Comparison of ENCODE assay signal across 8 mouse cellular contexts in genomic region chr11:119053738-119054350, GRCm38 (mm10). TPM values are rescaled to one million over a fixed set of nuclear protein-coding genes. Genes with fewer than 3 reads are reported as not detected.
DNase-seq lines count a peak whose midpoint lies in the region; ATAC-seq lines count a peak whose summit lies in the region.

No protein-coding gene starts in this region.

- no peak for ATAC-seq in CD4-positive, CD25-positive, alpha-beta regulatory T cell, adult 4 months
- ATAC-seq in embryonic facial prominence, embryonic 12.5 days (ENCODE audit: insufficient number of reproducible peaks, insufficient read depth, low FRiP score, low TSS enrichment), result no peak
- 0 out of 2 replicates have a peak, but pooled peaks have one; percentile 4 for ATAC-seq in limb, embryonic 11.5 days (ENCODE audit: insufficient number of reproducible peaks, low FRiP score, low TSS enrichment, low read depth)

- H3K9ac ChIP-seq in embryonic facial prominence, embryonic 12.5 days, result peak overlapping the region; percentile 51
- peak overlapping the region; percentile 43; the same call in 1 of the 2 replicates for H3K9ac ChIP-seq in limb, embryonic 11.5 days (ENCODE audit: low read length)

- H3K27me3 ChIP-seq in embryonic facial prominence, embryonic 12.5 days, result peaks cover 80% of the 10 kb centered on the region
- peaks cover 81% of the 10 kb centered on the region for H3K27me3 ChIP-seq in limb, embryonic 11.5 days (ENCODE audit: control insufficient read depth, insufficient read depth, low read length)

- peak overlapping the region; percentile 78 for H3K4me2 ChIP-seq in embryonic facial prominence, embryonic 12.5 days (replicated peaks)
- peak overlapping the region; percentile 57 for H3K4me2 ChIP-seq in limb, embryonic 11.5 days (ENCODE audit: low read depth, severe bottlenecking)

- no peaks in the 10 kb centered on the region for H3K9me3 ChIP-seq in embryonic facial prominence, embryonic 12.5 days
- H3K9me3 ChIP-seq in limb, embryonic 11.5 days (ENCODE audit: control insufficient read depth, low read length), result no peaks in the 10 kb centered on the region

- DNase-seq in CD4-positive, CD25-positive, alpha-beta regulatory T cell, adult 2 months (ENCODE audit: low read depth, low spot score), result peak; percentile 65
- DNase-seq in left cerebral cortex, postnatal 14 days (ENCODE audit: low spot score in 2 of 2), result peak; percentile 82 to 87
- no peak for DNase-seq in left cerebral cortex, adult 9 months (ENCODE audit: low spot score in 2 of 2)
- peak; percentile 55 for DNase-seq in limb, embryonic 11.5 days (ENCODE audit: low spot score)
- DNase-seq in right cerebral cortex, postnatal 4 days, result peak; percentile 79
- no peak for DNase-seq in adrenal gland, adult 2 months

- H3K4me1 ChIP-seq in embryonic facial prominence, embryonic 12.5 days, result peaks cover 41% of the 10 kb centered on the region
- peaks cover 30% of the 10 kb centered on the region for H3K4me1 ChIP-seq in limb, embryonic 11.5 days (ENCODE audit: control insufficient read depth, insufficient read depth, low read length)

- peak overlapping the region; percentile 35 for H3K4me3 ChIP-seq in embryonic facial prominence, embryonic 12.5 days
- peak overlapping the region; percentile 24 for H3K4me3 ChIP-seq in limb, embryonic 11.5 days (ENCODE audit: low read depth, low read length)

- peak overlapping the region; percentile 38; the same call in 1 of the 2 replicates for H3K27ac ChIP-seq in embryonic facial prominence, embryonic 12.5 days
- no peak overlapping the region for H3K27ac ChIP-seq in limb, embryonic 11.5 days (replicated peaks; ENCODE audit: low read depth, low read length)

- WGBS in embryonic facial prominence, embryonic 12.5 days, result 1% methylated on average over 33 of the region's 35 CpGs
- WGBS in limb, embryonic 11.5 days, result under 1% methylated on average over 33 of the region's 35 CpGs

- no peaks in the 10 kb centered on the region for H3K36me3 ChIP-seq in embryonic facial prominence, embryonic 12.5 days
- H3K36me3 ChIP-seq in limb, embryonic 11.5 days (ENCODE audit: control insufficient read depth, insufficient read depth, low read length), result no peaks in the 10 kb centered on the region

- intact Hi-C loops in left cerebral cortex, postnatal 14 days (cut with DNase I), result loop anchor here (2.0 to 5.0 kb wide), 2 partner anchors 31 to 138 kb away; no protein-coding TSS in a partner anchor

RNA-seq across cellular contexts. Expression of gene Cbx8, which starts 13.1 kb away (rescaled TPM):
- 1 to 10 TPM; 4.0 to 6.7 TPM for polyA plus RNA-seq in CD4-positive, CD25-positive, alpha-beta regulatory T cell, adult 4 months (2017; shearing (Covaris generic))
- total RNA-seq in left cerebral cortex, postnatal 14 days (2021), result 10 to 100 TPM; 12.9 to 15.4 TPM
- polyA plus RNA-seq in embryonic facial prominence, embryonic 12.5 days (2016; fragmentation: Nextera tagmentation; extraction: Ambion mirVana), result 9.4 and 10.8 TPM in 2 replicates
- 12.2 and 13.4 TPM in 2 replicates for polyA plus RNA-seq in limb, embryonic 11.5 days (2014; fragmentation: Nextera tagmentation; extraction: Ambion mirVana)
- 10 to 100 TPM; 16.3 to 22.9 TPM for total RNA-seq in adrenal gland, adult 2 months (2021)
- 11.3 and 12.2 TPM in 2 replicates for polyA plus RNA-seq in adrenal gland, adult 2 months (2012; rRNA removed)

RNA-seq across cellular contexts. Expression of gene Cbx2, which starts 31.1 kb away (rescaled TPM):
- 1 to 10 TPM; 1.4 to 1.5 TPM for polyA plus RNA-seq in CD4-positive, CD25-positive, alpha-beta regulatory T cell, adult 4 months (2017; shearing (Covaris generic))
- 1 to 10 TPM; 2.4 to 3.4 TPM for total RNA-seq in left cerebral cortex, postnatal 14 days (2021)
- 103 and 105 TPM in 2 replicates for polyA plus RNA-seq in embryonic facial prominence, embryonic 12.5 days (2016; fragmentation: Nextera tagmentation; extraction: Ambion mirVana)
- 121 and 131 TPM in 2 replicates for polyA plus RNA-seq in limb, embryonic 11.5 days (2014; fragmentation: Nextera tagmentation; extraction: Ambion mirVana)
- total RNA-seq in adrenal gland, adult 2 months (2021), result 1 to 10 TPM; 5.1 to 5.3 TPM
- 2.7 and 2.9 TPM in 2 replicates for polyA plus RNA-seq in adrenal gland, adult 2 months (2012; rRNA removed)

RNA-seq across cellular contexts. Expression of gene Cbx4, which starts 32.2 kb away (rescaled TPM):
- polyA plus RNA-seq in CD4-positive, CD25-positive, alpha-beta regulatory T cell, adult 4 months (2017; shearing (Covaris generic)), result 1 to 10 TPM; 1.7 to 3.7 TPM
- total RNA-seq in left cerebral cortex, postnatal 14 days (2021), result 10 to 100 TPM; 63.2 to 74.0 TPM
- polyA plus RNA-seq in embryonic facial prominence, embryonic 12.5 days (2016; fragmentation: Nextera tagmentation; extraction: Ambion mirVana), result 11.7 and 12.3 TPM in 2 replicates
- 5.4 and 5.8 TPM in 2 replicates for polyA plus RNA-seq in limb, embryonic 11.5 days (2014; fragmentation: Nextera tagmentation; extraction: Ambion mirVana)
- total RNA-seq in adrenal gland, adult 2 months (2021), result 100 to 1,000 TPM; 144 to 197 TPM
- polyA plus RNA-seq in adrenal gland, adult 2 months (2012; rRNA removed), result 89.0 and 127 TPM in 2 replicates

Comparison
In these comparisons a context has a peak if more than half of its experiments do, and no peak if none do; other contexts are left out.
1. DNase-seq: peak in CD4-positive, CD25-positive, alpha-beta regulatory T cell, adult 2 months (single experiment), left cerebral cortex, postnatal 14 days (2 of 2), limb, embryonic 11.5 days (single experiment) and right cerebral cortex, postnatal 4 days (single experiment); none in left cerebral cortex, adult 9 months (0 of 2) and adrenal gland, adult 2 months (single experiment).
2. RNA of gene Cbx2, which starts 31.1 kb away (polyA plus RNA-seq): 121 to 131 TPM in limb, embryonic 11.5 days and 103 to 105 TPM in embryonic facial prominence, embryonic 12.5 days; 2.7 to 2.9 TPM in adrenal gland, adult 2 months and 1.4 to 1.5 TPM in CD4-positive, CD25-positive, alpha-beta regulatory T cell, adult 4 months; every median in the first group is over 10 times any median in the second.